Mouse (Mus musculus): Measurements from ENCODE around the gene Slc22a16. TPM values are rescaled to one million over a fixed set of nuclear protein-coding genes. Genes with fewer than 3 reads are reported as not detected.
"Not testable (repeated sequence)": the region's sequence is repeated elsewhere in the genome, so short reads cannot be mapped to it uniquely, and the experiment has no call there.

Slc22a16 gene
- polyA plus RNA-seq, 1 experiment from 2014 or later, result not detected

GRCm38 (mm10) chr10:40549317-40549716 lies 20.8 kb upstream of the Slc22a16 start:
- H3K4me3 ChIP-seq (ENCODE audit: inconsistent target), result no peak overlapping the region
- H3K79me2 ChIP-seq (ENCODE audit: inconsistent target), result no peaks in the 10 kb centered on the region
- WGBS (ENCODE audit: missing documents), result 90% methylated on average over 2 of the region's 2 CpGs
- H3K27ac ChIP-seq, result no peak overlapping the region
- no peaks in the 10 kb centered on the region for H3K36me3 ChIP-seq (ENCODE audit: inconsistent target)

- H3K79me2 ChIP-seq (ENCODE audit: inconsistent target), result no peaks in the 10 kb centered on the region
- 94% methylated on average over 2 of the region's 2 CpGs for WGBS (ENCODE audit: missing documents)
- no peaks in the 10 kb centered on the region for H3K36me3 ChIP-seq (ENCODE audit: inconsistent target)
- no peak overlapping the region for H3K27ac ChIP-seq
- H3K4me3 ChIP-seq (ENCODE audit: inconsistent target), result no peak overlapping the region
Observed at GRCm38 (mm10) chr10:40551801-40552200, 18.3 kb upstream of the Slc22a16 start.

GRCm38 (mm10) chr10:40565695-40566094 lies 4.4 kb upstream of the Slc22a16 start:
- H3K79me2 ChIP-seq (ENCODE audit: inconsistent target); H3K36me3 ChIP-seq (ENCODE audit: inconsistent target); H3K4me3 ChIP-seq (ENCODE audit: inconsistent target): not testable (repeated sequence)
- H3K27ac ChIP-seq, result peak overlapping the region; percentile 28
- WGBS (ENCODE audit: missing documents), result 72% methylated on average over 6 of the region's 6 CpGs

- H3K27ac ChIP-seq, result no peak overlapping the region
- WGBS (ENCODE audit: missing documents), result 43% methylated on average over 7 of the region's 7 CpGs
Observed at GRCm38 (mm10) chr10:40575912-40576634, 5.9 kb downstream of the Slc22a16 start.

GRCm38 (mm10) chr10:40583584-40584255 lies 13.6 kb downstream of the Slc22a16 start:
- no peaks in the 10 kb centered on the region for H3K36me3 ChIP-seq (ENCODE audit: inconsistent target)
- no peak overlapping the region for H3K4me3 ChIP-seq (ENCODE audit: inconsistent target)
- WGBS (ENCODE audit: missing documents), result 84% methylated on average over 8 of the region's 8 CpGs
- no peaks in the 10 kb centered on the region for H3K79me2 ChIP-seq (ENCODE audit: inconsistent target)
- H3K27ac ChIP-seq, result no peak overlapping the region

More at GRCm38 (mm10) chr10:40575912-40576634, 5.9 kb downstream of the Slc22a16 start:
- Histone ChIP-seq H3K36me3 (ENCODE audit: inconsistent target) (no peaks in the 10 kb centered on the region), H3K79me2 (ENCODE audit: inconsistent target) (no peaks in the 10 kb centered on the region), H3K4me3 (ENCODE audit: inconsistent target) (no peak overlapping the region)

GRCm38 (mm10) chr10:40592186-40592585 lies 22.1 kb downstream of the Slc22a16 start:
- 87% methylated on average over 7 of the region's 7 CpGs for WGBS (ENCODE audit: missing documents)
- no peak overlapping the region for H3K27ac ChIP-seq

GRCm38 (mm10) chr10:40597177-40597576 lies 27.0 kb downstream of the Slc22a16 start:
- WGBS (ENCODE audit: missing documents), result 96% methylated on average over 3 of the region's 3 CpGs
- Histone ChIP-seq H3K36me3 (ENCODE audit: inconsistent target) (no peaks in the 10 kb centered on the region), H3K27ac (no peak overlapping the region), H3K4me3 (ENCODE audit: inconsistent target) (no peak overlapping the region), H3K79me2 (ENCODE audit: inconsistent target) (no peaks in the 10 kb centered on the region)

More at GRCm38 (mm10) chr10:40592186-40592585, 22.1 kb downstream of the Slc22a16 start:
- Histone ChIP-seq H3K79me2 (ENCODE audit: inconsistent target) (no peaks in the 10 kb centered on the region), H3K36me3 (ENCODE audit: inconsistent target) (no peaks in the 10 kb centered on the region), H3K4me3 (ENCODE audit: inconsistent target) (no peak overlapping the region)

- Histone ChIP-seq H3K27ac (no peak overlapping the region), H3K36me3 (ENCODE audit: inconsistent target) (no peaks in the 10 kb centered on the region), H3K4me3 (ENCODE audit: inconsistent target) (no peak overlapping the region), H3K79me2 (ENCODE audit: inconsistent target) (no peaks in the 10 kb centered on the region)
- 75% methylated on average over 6 of the region's 6 CpGs for WGBS (ENCODE audit: missing documents)
Observed at GRCm38 (mm10) chr10:40604706-40605394, 34.7 kb downstream of the Slc22a16 start.

GRCm38 (mm10) chr10:40617973-40618372 lies 47.8 kb downstream of the Slc22a16 start:
- Histone ChIP-seq H3K36me3 (ENCODE audit: inconsistent target) (no peaks in the 10 kb centered on the region), H3K4me3 (ENCODE audit: inconsistent target) (no peak overlapping the region), H3K27ac (no peak overlapping the region), H3K79me2 (ENCODE audit: inconsistent target) (no peaks in the 10 kb centered on the region)

GRCm38 (mm10) chr10:40619760-40620159 lies 49.6 kb downstream of the Slc22a16 start:
- Histone ChIP-seq H3K27ac (no peak overlapping the region), H3K36me3 (ENCODE audit: inconsistent target) (no peaks in the 10 kb centered on the region), H3K79me2 (ENCODE audit: inconsistent target) (no peaks in the 10 kb centered on the region), H3K4me3 (ENCODE audit: inconsistent target) (no peak overlapping the region)
- 71% methylated on average over 1 of the region's 1 CpGs for WGBS (ENCODE audit: missing documents)

GRCm38 (mm10) chr10:40629140-40629539 lies 59.0 kb downstream of the Slc22a16 start:
- WGBS (ENCODE audit: missing documents), result 82% methylated on average over 7 of the region's 7 CpGs
- Histone ChIP-seq H3K4me3 (ENCODE audit: inconsistent target) (no peak overlapping the region), H3K27ac (no peak overlapping the region), H3K36me3 (ENCODE audit: inconsistent target) (no peaks in the 10 kb centered on the region), H3K79me2 (ENCODE audit: inconsistent target) (no peaks in the 10 kb centered on the region)

GRCm38 (mm10) chr10:40629656-40630311 lies 59.6 kb downstream of the Slc22a16 start, which contains the start of gene Ddo:
Gene Ddo (plus strand): TSS chr10:40630011.
- Histone ChIP-seq H3K36me3 (ENCODE audit: inconsistent target) (no peaks in the 10 kb centered on the region), H3K79me2 (ENCODE audit: inconsistent target) (no peaks in the 10 kb centered on the region), H3K27ac (no peak within 1 kb of the TSS), H3K4me3 (ENCODE audit: inconsistent target) (no peak within 1 kb of the TSS)
- 88% methylated on average over 8 of the region's 8 CpGs for WGBS (ENCODE audit: missing documents)

- Histone ChIP-seq H3K27ac (no peak overlapping the region), H3K4me3 (ENCODE audit: inconsistent target) (no peak overlapping the region), H3K36me3 (ENCODE audit: inconsistent target) (no peaks in the 10 kb centered on the region), H3K79me2 (ENCODE audit: inconsistent target) (no peaks in the 10 kb centered on the region)
- WGBS (ENCODE audit: missing documents), result 95% methylated on average over 5 of the region's 5 CpGs
Observed at GRCm38 (mm10) chr10:40630457-40630856, 60.3 kb downstream of the Slc22a16 start.

GRCm38 (mm10) chr10:40630961-40631360 lies 60.8 kb downstream of the Slc22a16 start:
- no peaks in the 10 kb centered on the region for H3K79me2 ChIP-seq (ENCODE audit: inconsistent target)
- no peak overlapping the region for H3K4me3 ChIP-seq (ENCODE audit: inconsistent target)
- no peaks in the 10 kb centered on the region for H3K36me3 ChIP-seq (ENCODE audit: inconsistent target)
- WGBS (ENCODE audit: missing documents), result 61% methylated on average over 9 of the region's 9 CpGs
- no peak overlapping the region for H3K27ac ChIP-seq

Measured in macrophage (primary cell).